Mouse (Mus musculus): Measurements from ENCODE around the gene Fyco1. TPM values are rescaled to one million over a fixed set of nuclear protein-coding genes. Genes with fewer than 3 reads are reported as not detected.

Fyco1 gene
- polyA plus RNA-seq (2017; shearing (Covaris generic)), result 41.1 TPM

DNA sequence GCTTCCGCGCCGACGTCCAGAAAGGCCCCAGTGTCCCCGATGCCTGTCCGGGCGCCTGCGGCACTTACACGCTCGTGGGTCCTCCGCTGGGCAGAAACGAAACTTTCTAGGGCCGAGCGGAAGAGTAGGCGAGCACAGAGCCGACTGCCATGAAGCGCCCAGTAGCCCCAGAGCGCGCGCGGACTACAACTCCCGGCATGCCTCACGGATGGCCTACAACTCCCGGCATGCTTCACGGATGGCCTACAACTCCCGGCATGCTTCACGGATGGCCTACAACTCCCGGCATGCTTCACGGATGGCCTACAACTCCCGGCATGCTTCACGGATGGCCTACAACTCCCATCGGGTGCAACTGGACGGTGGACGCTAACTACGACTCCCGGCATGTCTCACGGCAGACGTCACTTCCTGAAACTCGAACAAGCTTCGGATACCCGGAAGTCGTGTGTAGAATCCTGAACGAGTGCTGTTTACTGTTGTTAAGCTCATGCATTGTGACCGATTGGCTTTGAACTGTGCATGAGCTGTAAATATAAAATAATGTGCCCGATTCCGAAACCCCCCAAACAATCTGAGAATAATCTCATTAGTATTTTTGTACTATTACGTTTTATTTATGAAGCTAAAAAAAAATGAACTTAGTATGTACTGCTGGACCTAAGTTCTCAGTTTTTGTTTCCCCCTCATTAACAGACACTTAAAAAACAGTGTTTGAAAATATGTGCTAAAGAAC is at the start of gene Fyco1:
Gene Fyco1 (minus strand): TSS at position 187 of the 736 bp plus-strand sequence.

DNA sequence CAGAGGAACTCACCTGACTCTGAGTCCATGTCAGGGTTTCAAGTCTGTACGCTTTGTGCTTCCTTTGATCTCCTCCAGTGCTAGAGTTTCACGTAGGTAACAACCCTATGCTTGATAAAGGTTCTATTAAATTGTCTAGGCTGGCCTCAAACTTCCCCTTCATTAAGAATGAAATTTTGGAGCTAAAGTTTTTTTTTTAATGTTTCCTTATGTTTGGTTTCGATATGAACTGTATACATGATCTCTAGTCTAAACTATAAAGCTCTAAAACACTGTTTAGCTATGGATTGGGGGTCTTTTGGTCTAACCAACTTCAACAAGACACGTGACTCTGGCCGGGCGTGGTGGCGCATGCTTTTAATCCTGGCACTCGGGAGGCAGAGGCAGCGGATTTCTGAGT is 10.2 kb upstream of the Fyco1 start, which contains the start of gene Xcr1:
Gene Xcr1 (minus strand): TSS at position 101 of the 400 bp plus-strand sequence.

DNA sequence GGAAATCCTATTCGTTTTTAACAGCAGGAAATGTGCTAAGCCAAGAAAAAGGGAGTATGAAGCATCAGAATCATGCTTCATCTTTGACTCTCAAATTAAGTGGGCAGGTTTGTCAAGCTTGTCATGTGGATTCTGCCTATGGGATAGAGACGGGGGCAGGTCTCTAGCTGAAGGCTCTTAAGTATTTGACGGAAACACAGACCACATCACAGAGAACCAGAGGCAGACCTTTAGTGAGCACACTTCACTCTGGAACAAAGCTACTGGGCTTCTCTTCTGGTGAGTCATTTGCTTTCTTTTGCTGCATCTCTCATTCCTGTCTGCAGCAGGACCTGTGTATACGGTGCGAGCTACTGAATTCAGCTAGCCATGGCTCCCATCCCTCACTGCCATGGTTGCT is 45.4 kb downstream of the Fyco1 start, which contains the start of gene Cxcr6:
Gene Cxcr6 (plus strand): TSS at position 209 of the 400 bp plus-strand sequence.

Other genes with a start within 250 kb of the Fyco1 start
- 0.29 TPM for gene Slc6a20b, start 219.3 kb downstream of the Fyco1 start, polyA plus RNA-seq (2017; shearing (Covaris generic))
- 21.9 TPM for gene Ccr9, start 173.5 kb downstream of the Fyco1 start, polyA plus RNA-seq (2017; shearing (Covaris generic))
- not detected for gene Slc6a20a, start 173.0 kb downstream of the Fyco1 start, polyA plus RNA-seq (2017; shearing (Covaris generic))
- gene Lztfl1, start 134.2 kb downstream of the Fyco1 start, polyA plus RNA-seq (2017; shearing (Covaris generic)), result 33.9 TPM
- gene Cxcr6, start 45.4 kb downstream of the Fyco1 start, polyA plus RNA-seq (2017; shearing (Covaris generic)), result 8.3 TPM
- 0.24 TPM for gene Xcr1, start 10.1 kb upstream of the Fyco1 start, polyA plus RNA-seq (2017; shearing (Covaris generic))
- 0.14 TPM for gene Ccr1, start 116.8 kb upstream of the Fyco1 start, polyA plus RNA-seq (2017; shearing (Covaris generic))
- gene Ccr1l1, start 126.5 kb upstream of the Fyco1 start, polyA plus RNA-seq (2017; shearing (Covaris generic)), result not detected
- 1.9 TPM for gene Ccr3, start 170.1 kb upstream of the Fyco1 start, polyA plus RNA-seq (2017; shearing (Covaris generic))

All from CD4-positive, CD25-positive, alpha-beta regulatory T cell (primary cell).